Mouse (Mus musculus): ENCODE data around the gene Fam110a. TPM values are rescaled to one million over a fixed set of nuclear protein-coding genes. Genes with fewer than 3 reads are reported as not detected.
A peak's percentile ranks its signal among the peaks of the same experiment; 100 is the strongest.

The Fam110a gene
- polyA plus RNA-seq (2015; fragmentation: Nextera tagmentation; extraction: Ambion mirVana): 6.3 and 7.3 TPM in 2 replicates

- ATAC-seq (peak; percentile 88), DNase-seq (peak; percentile 92)
- WGBS (ENCODE audit: insufficient replicate concordance): under 1% methylated on average over 46 of the region's 46 CpGs
- Histone ChIP-seq H3K4me3 (ENCODE audit: low read depth, low read length) (peak within 1 kb of the TSS; percentile 83), H3K9me3 (ENCODE audit: low read length) (no peaks in the 10 kb centered on the region), H3K4me2 (ENCODE audit: low read depth, low read length) (peak within 1 kb of the TSS; percentile 86), H3K4me1 (ENCODE audit: insufficient read depth) (peaks cover 40% of the 10 kb centered on the region), H3K36me3 (replicated peaks; ENCODE audit: insufficient read depth, low read length) (no peaks in the 10 kb centered on the region), H3K27ac (ENCODE audit: low read depth) (peak within 1 kb of the TSS; percentile 76), H3K9ac (replicated peaks) (peak within 1 kb of the TSS; percentile 81), H3K27me3 (ENCODE audit: insufficient read depth, low read length) (no peaks in the 10 kb centered on the region)
- no peak; the same call in 1 of the 2 replicates for TF ChIP-seq EP300 (IDR thresholded peaks at IDR 0.05; ENCODE audit: low read depth)
- TF ChIP-seq CTCF (IDR thresholded peaks at IDR 0.05; ENCODE audit: low read depth): 0 out of 2 replicates have a peak, but pooled peaks have one; percentile 8
Measured at GRCm38 (mm10) chr2:151979470-151980354, at the start of gene Fam110a. Gene Fam110a (minus strand): TSS chr2:151980219.

GRCm38 (mm10) chr2:152029252-152030082 lies 49.4 kb upstream of the Fam110a start:
- Histone ChIP-seq H3K27ac (ENCODE audit: low read depth) (no peak overlapping the region), H3K9ac (replicated peaks) (0 out of 2 replicates have a peak overlapping the region, but pooled peaks have one; percentile 47), H3K4me3 (ENCODE audit: low read depth, low read length) (peak overlapping the region; percentile 57), H3K9me3 (ENCODE audit: low read length) (no peaks in the 10 kb centered on the region), H3K27me3 (ENCODE audit: insufficient read depth, low read length) (peaks cover 40% of the 10 kb centered on the region), H3K4me2 (ENCODE audit: low read depth, low read length) (peak overlapping the region; percentile 94), H3K36me3 (replicated peaks; ENCODE audit: insufficient read depth, low read length) (no peaks in the 10 kb centered on the region), H3K4me1 (ENCODE audit: insufficient read depth) (peaks cover 5% of the 10 kb centered on the region; the same call in 1 of the 2 replicates)
- DNase-seq: peak; percentile 95
- ATAC-seq: peak; percentile 90
- TF ChIP-seq EP300 (IDR thresholded peaks at IDR 0.05; ENCODE audit: low read depth): no peak
- TF ChIP-seq CTCF (IDR thresholded peaks at IDR 0.05; ENCODE audit: low read depth): peak; percentile 97
- 2% methylated on average over 52 of the region's 54 CpGs for WGBS (ENCODE audit: insufficient replicate concordance)

GRCm38 (mm10) chr2:152024883-152025422 lies 44.9 kb upstream of the Fam110a start:
- H3K36me3 ChIP-seq (replicated peaks; ENCODE audit: insufficient read depth, low read length): no peaks in the 10 kb centered on the region
- no peak for DNase-seq
- no peak overlapping the region for H3K4me2 ChIP-seq (ENCODE audit: low read depth, low read length)
- no peak overlapping the region for H3K4me3 ChIP-seq (ENCODE audit: low read depth, low read length)
- H3K9me3 ChIP-seq (ENCODE audit: low read length): no peaks in the 10 kb centered on the region
- H3K9ac ChIP-seq (replicated peaks): no peak overlapping the region
- TF ChIP-seq EP300 (IDR thresholded peaks at IDR 0.05; ENCODE audit: low read depth): no peak
- TF ChIP-seq CTCF (IDR thresholded peaks at IDR 0.05; ENCODE audit: low read depth): no peak
- 58% methylated on average over 11 of the region's 11 CpGs for WGBS (ENCODE audit: insufficient replicate concordance)
- peaks cover 13% of the 10 kb centered on the region for H3K27me3 ChIP-seq (ENCODE audit: insufficient read depth, low read length)
- no peak overlapping the region for H3K27ac ChIP-seq (ENCODE audit: low read depth)
- peaks cover 5% of the 10 kb centered on the region; the same call in 1 of the 2 replicates for H3K4me1 ChIP-seq (ENCODE audit: insufficient read depth)
- no peak for ATAC-seq

GRCm38 (mm10) chr2:152022022-152022421 lies 42.0 kb upstream of the Fam110a start:
- no peak overlapping the region for H3K9ac ChIP-seq (replicated peaks)
- peak; percentile 19; the same call in 1 of the 2 replicates for TF ChIP-seq CTCF (IDR thresholded peaks at IDR 0.05; ENCODE audit: low read depth)
- no peak for TF ChIP-seq EP300 (IDR thresholded peaks at IDR 0.05; ENCODE audit: low read depth)
- no peaks in the 10 kb centered on the region for H3K36me3 ChIP-seq (replicated peaks; ENCODE audit: insufficient read depth, low read length)
- ATAC-seq: no peak
- no peak overlapping the region for H3K4me3 ChIP-seq (ENCODE audit: low read depth, low read length)
- H3K9me3 ChIP-seq (ENCODE audit: low read length): no peaks in the 10 kb centered on the region
- H3K4me1 ChIP-seq (ENCODE audit: insufficient read depth): no peaks in the 10 kb centered on the region
- DNase-seq: no peak
- H3K27me3 ChIP-seq (ENCODE audit: insufficient read depth, low read length): no peaks in the 10 kb centered on the region
- no peak overlapping the region for H3K4me2 ChIP-seq (ENCODE audit: low read depth, low read length)
- no peak overlapping the region for H3K27ac ChIP-seq (ENCODE audit: low read depth)

- DNase-seq (peak; percentile 48), ATAC-seq (no peak)
- WGBS (ENCODE audit: insufficient replicate concordance): 18% methylated on average over 6 of the region's 6 CpGs
- H3K27me3 ChIP-seq (ENCODE audit: insufficient read depth, low read length): no peaks in the 10 kb centered on the region
- TF ChIP-seq CTCF (IDR thresholded peaks at IDR 0.05; ENCODE audit: low read depth) (peak; percentile 67), EP300 (IDR thresholded peaks at IDR 0.05; ENCODE audit: low read depth) (no peak)
- H3K36me3 ChIP-seq (replicated peaks; ENCODE audit: insufficient read depth, low read length): no peaks in the 10 kb centered on the region
- no peak overlapping the region for H3K4me2 ChIP-seq (ENCODE audit: low read depth, low read length)
- no peak overlapping the region for H3K9ac ChIP-seq (replicated peaks)
- H3K4me3 ChIP-seq (ENCODE audit: low read depth, low read length): no peak overlapping the region
- no peaks in the 10 kb centered on the region for H3K4me1 ChIP-seq (ENCODE audit: insufficient read depth)
- no peaks in the 10 kb centered on the region for H3K9me3 ChIP-seq (ENCODE audit: low read length)
- H3K27ac ChIP-seq (ENCODE audit: low read depth): no peak overlapping the region
Measured at GRCm38 (mm10) chr2:152020255-152020654, 40.2 kb upstream of the Fam110a start.
